Mouse (Mus musculus): ENCODE measurements at regions not wholly inside any gene's neighbourhood (a gene's known extent, or its start where the extent isn't known, plus 50 kb on each side); places are given as distances from the start of the nearest gene placed in this dataset.
"Not testable (repeated sequence)": the region's sequence is repeated elsewhere in the genome, so short reads cannot be mapped to it uniquely, and the experiment has no call there.

DNA sequence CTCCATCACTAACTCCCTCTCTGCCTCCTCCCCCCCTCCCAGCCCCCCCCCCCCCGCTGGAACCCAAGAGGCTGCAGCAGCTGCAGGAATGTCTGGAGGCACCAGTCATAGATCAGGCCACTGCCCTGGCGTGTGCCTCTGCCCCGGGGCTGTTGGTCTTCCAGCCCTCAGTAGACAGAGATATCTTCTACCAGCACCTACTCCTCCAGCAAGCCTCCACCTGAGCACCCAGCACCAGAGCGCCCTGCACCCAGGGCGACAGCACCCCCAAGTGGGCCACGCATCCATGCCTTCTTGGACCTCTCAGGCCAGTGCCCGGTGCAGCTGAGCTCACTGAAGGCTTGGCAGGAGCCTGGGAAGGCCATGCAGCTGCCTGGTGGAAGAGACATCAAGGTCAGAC is 936.5 kb downstream of the Diaph3 start:
- no peak for DNase-seq (ENCODE audit: low spot score in 2 of 2)

DNA sequence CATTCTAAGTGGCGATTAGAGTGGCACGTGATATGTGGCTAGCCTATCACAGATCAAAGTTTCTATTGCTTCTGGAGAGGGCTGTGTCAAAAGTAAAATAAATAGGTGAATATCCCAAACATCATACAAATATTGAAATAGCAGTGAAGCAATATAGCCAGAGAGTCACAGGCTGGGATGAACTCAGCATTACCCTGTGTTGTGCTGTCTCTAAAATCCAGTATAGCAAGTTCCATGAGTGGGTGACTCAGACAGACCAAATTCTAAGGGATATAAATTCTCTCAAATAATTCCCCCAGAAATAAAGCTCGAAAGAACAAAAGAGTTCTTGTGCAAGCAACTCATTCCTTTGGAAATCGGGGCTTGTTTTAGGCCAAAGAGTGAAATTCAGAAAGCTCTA is 943.2 kb downstream of the Diaph3 start:
- no peak for DNase-seq (ENCODE audit: low spot score in 2 of 2)

DNA sequence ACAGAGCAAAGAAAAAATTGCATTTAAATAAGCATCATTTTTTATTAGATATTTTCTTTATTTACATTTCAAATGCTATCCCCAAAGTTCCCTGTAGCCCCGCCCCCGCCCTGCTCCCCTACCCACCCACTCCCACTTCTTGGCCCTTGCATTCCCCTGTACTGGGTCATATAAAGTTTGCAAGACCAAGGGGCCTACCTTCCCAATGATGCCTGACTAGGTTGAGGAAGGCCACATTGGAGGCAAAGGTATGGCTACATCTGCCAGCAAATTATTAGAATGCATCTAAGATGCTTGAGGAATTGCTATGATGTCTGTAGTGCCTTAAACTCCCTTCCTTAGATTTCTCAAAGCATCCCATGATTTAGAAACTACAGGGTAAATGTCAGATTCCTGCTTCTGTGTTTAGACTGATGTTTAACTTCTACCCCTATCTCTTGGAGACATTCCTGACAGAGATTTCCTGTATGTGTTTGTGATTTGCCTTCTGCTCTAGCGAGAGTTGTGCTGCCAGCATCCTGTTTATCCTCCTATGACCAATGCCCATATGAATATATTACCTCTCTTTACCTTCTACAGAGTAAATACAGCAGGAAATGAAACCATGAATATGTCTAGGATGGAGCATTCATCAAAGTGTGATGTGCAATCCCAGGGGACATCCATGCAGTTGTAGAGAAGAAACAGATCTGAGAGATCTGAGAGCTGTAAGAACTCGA is 956.2 kb downstream of the Diaph3 start:
- no peak for DNase-seq (ENCODE audit: low spot score in 2 of 2)

DNA sequence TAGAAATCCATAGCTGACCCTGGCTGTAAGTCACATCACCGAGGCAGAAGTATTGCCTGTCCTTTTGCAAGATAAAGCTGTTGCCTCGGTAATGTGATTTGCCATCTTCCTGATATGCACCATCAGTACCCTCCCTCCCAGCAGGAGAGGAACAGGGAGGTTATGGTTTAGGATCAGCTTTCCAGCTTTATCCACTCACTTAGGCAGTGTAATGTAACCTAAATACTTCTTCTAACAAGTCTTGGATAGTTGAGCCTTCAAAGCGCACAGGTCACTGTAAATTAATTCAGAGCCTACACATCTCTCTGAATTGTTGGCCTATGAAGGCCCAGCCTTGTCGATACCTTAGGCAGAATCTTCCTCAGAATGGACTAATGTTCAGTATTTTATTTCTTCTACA is 962.5 kb downstream of the Diaph3 start:
- DNase-seq (ENCODE audit: low spot score in 2 of 2): no peak

DNA sequence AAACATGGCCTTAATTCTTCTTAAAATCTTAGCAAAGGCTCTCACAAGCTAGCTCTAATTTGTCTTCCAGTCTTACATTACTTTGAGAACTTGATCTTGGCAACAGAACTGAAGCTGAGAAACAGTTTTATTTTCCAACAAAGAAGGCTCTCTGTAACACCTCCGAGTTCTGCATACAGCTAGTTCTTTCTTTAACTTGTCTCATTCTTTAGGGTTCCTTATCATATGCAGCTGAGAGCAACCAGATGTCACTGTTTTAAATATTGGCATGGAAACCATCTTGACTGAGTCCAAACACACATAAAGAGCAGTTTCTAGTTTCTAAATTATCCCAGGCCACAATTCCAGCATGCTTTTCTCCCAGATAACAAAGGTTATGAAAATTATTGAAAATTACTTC is 969.9 kb downstream of the Diaph3 start:
- no peak for DNase-seq (ENCODE audit: low spot score in 2 of 2)

DNA sequence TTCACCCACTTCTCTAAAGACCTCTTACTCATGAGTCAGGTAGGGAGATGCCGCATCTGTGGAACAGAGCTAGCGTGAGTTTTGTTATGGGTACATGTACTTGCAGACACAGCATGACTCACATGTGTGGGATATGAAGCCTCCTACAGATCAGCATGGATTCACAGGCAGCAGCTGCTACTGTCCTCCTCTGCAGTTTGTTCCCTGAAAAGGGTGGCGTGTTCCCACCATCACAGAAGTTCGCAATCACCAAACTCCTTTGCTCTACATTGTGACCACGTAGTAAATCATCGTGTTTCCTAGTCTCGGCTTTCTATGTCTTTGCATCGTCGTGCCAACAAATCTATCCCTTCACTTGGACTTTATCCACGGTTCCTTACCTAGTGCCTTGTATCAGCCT is 981.9 kb downstream of the Diaph3 start:
- no peak for DNase-seq (ENCODE audit: low spot score in 2 of 2)

DNA sequence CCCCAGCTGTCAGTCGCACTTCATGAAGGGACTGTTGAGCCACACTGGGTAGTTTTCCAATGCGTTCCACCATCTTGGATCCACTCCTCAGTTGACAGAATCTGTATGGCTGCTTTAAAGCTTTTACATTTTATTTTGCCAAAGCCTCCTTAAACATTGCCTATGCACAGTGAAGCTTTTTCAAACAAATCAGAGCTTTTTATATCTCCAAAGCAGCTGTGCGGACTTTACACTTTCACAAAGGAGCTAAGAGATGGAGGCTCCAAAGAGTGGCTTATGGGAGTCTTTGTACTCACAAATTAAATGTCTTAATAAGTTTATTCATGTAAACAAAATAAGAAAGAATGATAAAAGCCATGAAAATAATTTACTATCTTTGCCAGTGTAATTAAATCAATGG is 986.3 kb downstream of the Diaph3 start:
- DNase-seq (ENCODE audit: low spot score in 2 of 2): no peak

DNA sequence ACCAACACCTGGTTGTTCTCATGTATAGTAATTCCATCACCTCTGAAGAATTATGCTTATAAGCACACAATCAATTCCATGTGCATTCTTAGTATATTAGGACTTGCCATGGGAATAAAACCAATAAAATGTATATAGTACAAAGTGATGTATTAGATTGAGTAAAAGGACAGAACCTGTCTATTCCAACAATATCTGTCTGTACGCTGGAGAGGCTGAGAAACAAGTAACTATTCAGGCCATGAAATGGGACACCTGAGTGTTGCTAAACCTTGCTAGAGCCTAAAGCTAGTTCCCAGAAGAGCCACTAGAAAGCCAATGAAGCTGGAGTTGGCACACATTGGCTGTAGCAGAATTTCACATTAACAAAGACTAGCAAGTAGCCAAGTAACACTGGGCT is 989.8 kb downstream of the Diaph3 start:
- no peak for DNase-seq (ENCODE audit: low spot score in 2 of 2)

DNA sequence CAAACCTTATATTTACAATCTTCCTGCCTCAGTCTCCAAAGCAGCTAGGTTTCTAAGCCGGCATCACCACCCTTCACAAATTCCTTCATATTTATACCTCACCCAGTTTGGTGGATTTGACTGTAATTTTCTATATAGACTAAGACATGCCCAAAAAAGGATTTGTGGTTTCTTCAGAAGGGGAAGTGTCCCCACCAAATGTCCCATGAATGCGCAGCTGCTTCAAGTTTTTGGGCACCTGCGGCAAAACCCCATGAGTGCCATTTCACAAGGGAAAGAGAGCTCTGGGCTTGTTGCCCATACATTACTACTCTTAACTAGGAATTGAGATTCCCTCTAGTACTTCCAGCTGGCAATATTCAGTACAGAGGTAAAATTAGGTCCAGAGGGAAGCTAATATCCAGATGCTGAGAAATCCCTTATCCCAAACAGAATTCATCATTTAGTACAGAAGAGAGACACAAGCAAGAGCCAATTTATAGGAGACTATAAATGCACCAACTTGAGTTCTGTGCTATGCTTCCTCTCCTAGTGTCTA is 990.6 kb downstream of the Diaph3 start:
- DNase-seq (ENCODE audit: low spot score in 2 of 2): no peak

DNA sequence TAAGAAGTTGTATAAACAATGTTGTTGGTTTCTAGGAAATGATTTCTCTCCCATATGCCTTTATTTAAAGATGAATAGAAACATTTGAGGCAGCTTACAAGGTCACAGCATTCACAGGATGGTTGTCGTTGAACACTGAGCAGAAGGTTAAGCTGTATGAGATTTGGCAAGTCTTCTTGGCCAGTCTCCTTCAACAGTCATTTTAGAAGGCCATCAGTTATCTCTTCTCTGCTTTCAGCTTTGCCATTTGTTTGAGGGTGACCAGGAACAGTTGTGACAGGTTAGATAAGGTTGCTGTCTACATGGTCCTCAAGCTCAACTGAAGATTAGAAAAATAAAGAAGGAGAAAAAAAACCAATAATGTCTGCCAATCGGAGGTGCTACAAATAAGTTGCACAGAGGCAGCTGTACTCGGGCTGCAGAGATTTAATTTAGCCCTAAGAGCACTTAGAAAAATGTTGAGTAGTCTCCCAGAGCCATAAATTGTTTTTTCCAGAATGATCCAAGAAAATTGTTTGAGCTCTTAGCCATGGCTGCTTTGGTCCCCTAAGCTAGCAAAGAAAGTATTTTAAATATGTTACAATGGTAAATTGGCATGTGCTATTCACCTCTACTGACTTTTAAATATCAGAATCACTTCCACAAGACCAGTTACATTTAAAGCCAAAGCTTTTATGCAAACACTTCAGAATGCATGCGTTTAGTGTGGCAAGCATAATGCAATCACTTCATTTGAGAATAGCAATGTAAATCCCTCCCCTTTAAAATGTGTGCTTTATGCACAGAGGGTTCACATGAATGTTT is 1025.6 kb downstream of the Diaph3 start:
- no peak for DNase-seq (ENCODE audit: low spot score in 2 of 2)

DNA sequence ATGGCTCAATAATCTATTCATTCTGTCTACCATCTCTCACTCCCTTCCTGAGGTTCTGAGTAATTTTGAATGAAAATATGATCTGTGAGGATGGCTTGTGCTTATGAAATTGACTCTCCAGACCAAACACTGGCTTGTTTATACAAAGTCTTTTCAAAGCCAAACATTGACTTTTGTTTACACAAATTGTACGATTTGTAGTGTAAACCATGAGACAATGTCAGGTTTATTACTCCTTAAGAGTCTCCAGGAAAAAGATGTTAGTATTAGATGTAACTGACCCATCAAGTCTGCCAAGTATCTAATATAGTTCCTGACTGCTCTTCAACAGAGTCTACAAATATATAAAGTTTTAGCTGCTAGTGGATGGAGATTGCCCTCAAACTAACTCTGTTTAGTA is 1039.5 kb downstream of the Diaph3 start:
- no peak for DNase-seq (ENCODE audit: low spot score in 2 of 2)

DNA sequence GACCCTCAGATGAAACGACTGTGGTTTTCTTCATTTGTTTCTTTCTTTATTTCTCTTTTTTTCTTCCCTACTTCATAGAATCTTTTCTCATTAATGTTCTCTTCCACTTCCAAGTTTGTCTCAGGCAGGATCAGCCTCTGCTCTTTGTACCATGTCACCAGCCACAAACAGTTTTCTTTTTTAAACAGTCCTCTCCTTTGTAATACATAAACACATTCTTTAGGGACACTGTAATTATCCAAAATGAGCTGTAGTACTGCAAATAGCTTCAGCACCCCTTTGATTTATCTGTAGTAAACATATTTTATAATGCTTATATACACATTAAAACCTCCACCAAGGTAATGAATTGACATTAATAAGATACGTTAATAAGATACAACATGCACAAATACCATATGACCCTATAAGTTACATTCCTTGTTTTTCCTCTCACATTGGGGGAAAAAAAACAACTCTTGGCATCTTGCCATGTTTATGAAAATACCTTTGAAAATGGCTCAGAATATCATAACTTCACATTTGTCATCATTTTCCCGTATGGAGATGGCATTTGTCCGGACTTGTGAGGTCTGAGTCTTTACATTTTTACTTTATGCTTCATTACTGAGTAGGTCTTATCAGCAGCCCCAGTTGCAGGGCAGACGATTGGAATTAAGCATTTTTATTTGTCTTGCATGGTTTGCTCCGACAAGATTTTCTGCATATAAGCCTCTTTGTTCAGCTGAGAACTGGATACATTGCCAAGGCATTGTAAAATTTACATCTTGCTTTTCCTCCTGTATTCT is 1070.5 kb downstream of the Diaph3 start:
- DNase-seq (ENCODE audit: low spot score in 2 of 2): no peak

DNA sequence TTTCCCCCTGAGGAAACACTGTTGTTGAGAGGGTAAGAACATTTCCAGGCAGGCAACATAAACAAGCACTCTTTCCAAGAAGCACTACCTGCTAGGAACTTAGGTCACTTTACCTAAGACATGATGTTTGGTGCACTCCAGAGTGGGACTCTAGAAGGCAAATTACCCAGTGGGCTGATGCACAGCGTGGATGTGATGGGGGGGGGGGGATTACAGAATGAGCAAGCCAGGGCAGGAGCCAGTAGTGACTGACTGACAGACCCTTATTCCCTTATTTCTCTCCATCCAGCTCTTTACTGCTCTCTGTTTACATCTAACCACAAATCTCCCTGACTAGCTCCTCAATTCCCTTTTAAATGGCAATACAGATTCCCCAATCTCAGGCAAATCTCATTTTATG is 1071.7 kb downstream of the Diaph3 start:
- DNase-seq (ENCODE audit: low spot score in 2 of 2): no peak

DNA sequence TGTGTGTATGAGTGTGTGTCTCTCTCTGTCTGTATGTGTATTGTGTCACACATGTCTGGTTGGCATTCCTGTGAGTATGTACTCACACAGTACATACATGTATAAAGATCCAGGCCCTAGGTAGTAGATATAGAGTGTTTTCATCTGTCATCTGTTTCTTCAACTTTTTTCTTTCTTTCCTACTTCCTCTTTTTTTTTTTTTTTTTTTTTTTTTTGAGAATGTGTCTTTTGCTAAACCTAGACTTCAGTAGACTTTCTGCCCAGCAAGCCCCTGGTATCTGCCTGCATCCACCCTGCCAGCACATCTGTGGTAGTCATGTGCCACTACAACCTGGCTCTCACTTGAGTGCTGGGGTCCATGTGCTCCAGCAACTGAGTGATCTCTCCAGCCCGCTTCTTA is 1073.3 kb downstream of the Diaph3 start:
- no peak for DNase-seq (ENCODE audit: low spot score in 2 of 2)

DNA sequence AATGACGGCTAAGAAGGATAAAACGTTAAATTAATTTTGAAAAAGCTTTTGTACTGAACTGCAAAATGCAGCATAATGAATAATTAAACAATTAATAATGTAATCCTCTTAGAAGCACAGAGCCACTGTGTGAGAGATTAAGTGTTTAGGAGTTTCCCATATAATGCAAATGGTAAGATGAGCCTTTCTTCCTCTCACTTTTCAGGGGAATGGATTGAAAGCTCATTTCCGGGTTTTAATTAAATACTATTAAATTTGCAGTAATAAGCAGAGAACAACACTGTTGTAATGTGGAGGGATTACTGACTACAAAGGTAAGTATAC is 1077.5 kb downstream of the Diaph3 start:
- no peak for DNase-seq (ENCODE audit: low spot score in 2 of 2)

DNA sequence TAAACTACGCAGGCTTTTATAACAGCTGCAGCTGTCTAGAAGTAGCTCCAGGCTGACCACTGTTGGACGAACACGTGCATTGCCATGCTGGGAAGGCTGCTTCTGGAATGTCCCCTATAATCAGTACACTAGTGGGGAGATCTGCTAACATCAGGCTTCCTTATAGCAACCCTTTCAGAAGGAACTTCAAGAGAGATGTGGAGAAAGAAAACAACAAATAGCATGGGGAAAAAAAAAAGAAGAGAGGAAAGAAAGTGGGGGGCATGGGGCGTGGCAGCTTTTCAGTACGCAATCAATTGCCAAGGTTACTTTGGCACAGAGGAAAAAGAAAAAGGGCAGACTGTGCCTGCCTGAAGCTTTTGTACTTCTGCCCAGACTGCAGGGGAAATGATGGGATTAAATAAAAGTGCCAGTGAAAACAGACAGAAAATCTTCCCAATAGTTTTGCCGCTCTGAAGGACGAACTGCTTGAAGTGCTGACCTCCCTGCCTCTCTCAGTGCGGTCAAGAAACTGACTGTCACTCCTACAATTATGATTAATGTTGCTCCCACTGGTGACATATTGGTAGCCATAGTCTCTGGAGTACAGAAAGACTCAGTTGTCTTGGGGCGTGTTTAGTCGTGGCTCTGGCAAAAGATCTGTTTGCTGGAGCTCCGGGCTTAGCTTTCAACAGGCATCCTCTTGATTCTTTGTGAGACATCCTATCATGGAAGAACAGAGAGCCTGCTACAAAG is 1078.0 kb downstream of the Diaph3 start:
- DNase-seq (ENCODE audit: low spot score in 2 of 2): no peak

DNA sequence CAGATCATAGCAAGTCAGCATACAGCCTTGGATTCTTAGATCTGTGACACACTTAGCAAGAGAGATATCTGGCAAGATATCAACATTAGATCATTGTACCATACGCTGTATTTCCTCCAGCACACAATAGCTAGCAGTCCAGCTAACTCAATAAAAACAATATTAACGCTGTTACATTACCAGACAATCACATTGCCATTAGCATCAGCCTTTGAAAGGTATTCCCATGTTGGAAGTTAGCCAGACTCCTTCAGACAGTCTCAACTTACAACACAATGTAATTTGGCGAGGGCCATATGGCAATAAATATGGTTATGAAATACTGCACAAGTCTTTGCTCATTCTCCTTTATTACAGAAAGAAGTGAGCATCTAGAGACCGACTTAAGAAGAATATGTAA is 1084.0 kb downstream of the Diaph3 start:
- no peak for DNase-seq (ENCODE audit: low spot score in 2 of 2)

DNA sequence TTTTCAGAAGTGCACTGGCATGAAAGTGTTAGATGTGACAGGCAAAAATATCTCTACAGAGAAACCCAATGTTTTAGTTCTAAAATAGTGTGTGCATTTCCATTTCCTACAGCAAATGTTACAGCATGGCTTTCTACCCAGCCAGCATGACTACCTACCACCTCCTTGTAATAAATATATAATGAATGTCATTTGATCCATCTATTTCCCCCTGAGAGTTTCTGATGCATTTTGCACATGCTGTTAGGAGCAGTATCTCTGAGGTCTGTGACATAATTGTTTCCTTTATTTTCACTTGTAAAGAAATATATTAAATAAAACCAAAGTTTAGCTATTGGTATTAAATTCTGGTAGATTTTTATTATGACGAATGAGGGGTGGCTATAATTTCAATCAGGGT is 1086.4 kb downstream of the Diaph3 start:
- DNase-seq (ENCODE audit: low spot score in 2 of 2): no peak

DNA sequence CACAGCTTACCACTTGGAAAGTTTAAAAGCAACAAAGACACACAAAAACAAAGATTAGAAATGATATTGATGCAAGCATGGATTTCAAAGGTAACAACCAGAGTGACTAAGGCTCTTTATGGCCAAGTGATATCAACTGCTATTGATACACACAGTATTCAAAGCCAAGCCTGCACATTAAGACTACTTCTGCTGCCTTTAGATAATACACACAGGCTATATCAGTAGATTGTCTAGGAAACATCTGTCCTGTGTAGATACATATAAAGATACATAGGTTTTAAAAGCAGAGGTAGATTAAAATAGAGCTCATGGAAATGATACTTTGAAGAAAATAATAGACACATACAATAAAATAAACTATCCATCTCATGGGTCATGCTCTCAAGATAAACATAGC is 1111.6 kb downstream of the Diaph3 start:
- no peak for DNase-seq (ENCODE audit: low spot score in 2 of 2)

DNA sequence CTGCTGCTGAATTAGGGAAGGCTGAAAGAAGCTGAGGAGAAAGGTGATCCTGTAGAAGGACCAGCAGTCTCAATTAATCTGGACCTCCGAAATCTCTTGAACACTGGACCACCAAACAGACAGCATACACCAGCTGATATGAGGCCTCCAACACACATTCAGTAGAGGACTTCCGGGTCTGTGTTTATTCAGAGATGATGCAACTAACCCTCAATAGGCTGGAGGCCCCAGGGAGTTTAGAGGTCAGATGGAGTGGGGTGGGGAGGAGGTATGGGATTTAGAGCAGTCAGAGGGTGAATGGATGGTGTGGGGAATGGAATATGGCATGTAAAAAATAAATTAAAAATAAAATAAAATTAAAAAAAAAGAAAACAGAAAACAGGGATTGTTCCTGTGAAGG is 1123.4 kb downstream of the Diaph3 start:
- not testable (repeated sequence) for DNase-seq (ENCODE audit: low spot score in 2 of 2)
